ENCODE assay signal across 8 mouse cellular contexts in the genomic region with DNA sequence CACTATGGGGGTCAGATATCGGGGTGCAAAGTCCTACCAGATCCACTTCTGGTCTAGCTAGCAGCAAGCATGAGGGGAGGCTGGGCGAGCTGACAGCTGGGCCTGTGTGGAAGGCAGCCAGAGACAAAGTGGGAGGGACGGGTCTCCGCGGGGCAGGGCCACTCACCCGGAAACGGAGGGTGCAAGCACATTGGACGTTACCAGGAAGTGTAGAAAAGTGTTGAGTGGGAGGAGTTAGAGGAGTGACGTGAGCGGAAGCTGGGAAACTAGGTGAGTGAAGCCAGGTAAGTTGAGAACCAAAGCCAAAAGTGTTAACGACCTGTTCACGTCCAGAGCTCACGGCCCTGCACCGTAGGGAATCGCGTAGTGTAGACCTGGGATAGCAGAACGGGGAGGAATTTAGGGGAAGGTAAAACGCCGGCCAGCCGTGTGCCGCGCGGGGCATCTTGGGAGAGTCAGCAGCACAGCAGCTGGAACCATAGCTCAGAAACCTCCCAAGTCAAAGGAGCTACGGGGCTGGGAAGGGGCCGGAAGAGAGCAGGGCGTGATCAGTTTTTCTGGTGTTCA. TPM values are rescaled to one million over a fixed set of nuclear protein-coding genes. Genes with fewer than 3 reads are reported as not detected.
DNase-seq lines count a peak whose midpoint lies in the region; ATAC-seq and TF ChIP-seq lines count a peak whose summit lies in the region.

Gene Zfp51 (plus strand): TSS at position 237 of the 567 bp plus-strand sequence.

- no peak for TF ChIP-seq CTCF in Patski (IDR thresholded peaks at IDR 0.05)

- DNase-seq in Patski (ENCODE audit: low read depth, low spot score) = peak; percentile 42
- peak; percentile 87 to 88 for DNase-seq in cerebellum, postnatal 14 days
- peak; percentile 76 for DNase-seq in frontal cortex, postnatal 14 days (ENCODE audit: low spot score in 2 of 2)
- peak; percentile 66 to 67 for DNase-seq in layer of hippocampus, postnatal 25 days (ENCODE audit: extremely low spot score in 1 of 2, low spot score in 1 of 2)
- peak; percentile 97 for DNase-seq in lung, postnatal 25 days (ENCODE audit: low spot score)
- DNase-seq in retina, embryonic 14.5 days (ENCODE audit: low spot score) = peak; percentile 88
- peak; percentile 90 for DNase-seq in thymus, postnatal 4 days

- under 1% methylated on average over 26 of the region's 26 CpGs for WGBS in hindbrain, embryonic 13.5 days

- H3K4me3 ChIP-seq in hindbrain, embryonic 13.5 days = peak within 1 kb of the TSS; percentile 60

- in situ Hi-C loops in Patski (cut with MboI; ENCODE audit: low pct_unique_long_range_greater_than_20kb) = no loop called here

- H3K4me2 ChIP-seq in hindbrain, embryonic 13.5 days = peak within 1 kb of the TSS; percentile 54

- peak within 1 kb of the TSS; percentile 86 for H3K27ac ChIP-seq in hindbrain, embryonic 13.5 days

- CTCF ChIA-PET in Patski (lab: Charles Lee) = interaction anchor here (0.9 to 3.9 kb wide), 11 partner anchors 12 to 85 kb away, joined by 3 to 25 read pairs (median 9); partner anchors contain the start of genes Zfp52 and Zfp54

- H3K9ac ChIP-seq in hindbrain, embryonic 13.5 days = peak within 1 kb of the TSS; percentile 69

- H3K9me3 ChIP-seq in hindbrain, embryonic 13.5 days = no peaks in the 10 kb centered on the region

- peaks cover 5% of the 10 kb centered on the region; the same call in 1 of the 2 replicates for H3K36me3 ChIP-seq in hindbrain, embryonic 13.5 days

- POLR2A ChIA-PET in Patski (lab: Charles Lee) = interaction anchor here (0.7 kb wide), 1 partner anchor 23 kb away, joined by 3 read pairs; no protein-coding TSS in a partner anchor

- peaks cover 9% of the 10 kb centered on the region for H3K4me1 ChIP-seq in hindbrain, embryonic 13.5 days (replicated peaks)

- ATAC-seq in Patski = peak; percentile 100
- ATAC-seq in hindbrain, embryonic 13.5 days (ENCODE audit: low FRiP score) = peak; percentile 100

- peaks cover 6% of the 10 kb centered on the region for H3K27me3 ChIP-seq in Patski
- peaks cover 5% of the 10 kb centered on the region for H3K27me3 ChIP-seq in hindbrain, embryonic 13.5 days

RNA-seq across cellular contexts. Expression of gene Zfp51, which starts in this region (rescaled TPM):
- 12.0 TPM for polyA plus RNA-seq in Patski (2021)
- 13.0 and 15.1 TPM in 2 replicates for polyA plus RNA-seq in hindbrain, embryonic 13.5 days (2015; fragmentation: Nextera tagmentation; extraction: Ambion mirVana)
- total RNA-seq in layer of hippocampus, postnatal 25 days (2021) = 1 to 10 TPM; 3.5 to 3.9 TPM

Comparison
In these comparisons a context has a peak if more than half of its experiments do, and no peak if none do; other contexts are left out.
1. Peak in every context shown above with its lines: DNase-seq, ATAC-seq, H3K4me3 ChIP-seq and H3K27ac ChIP-seq.
2. DNase-seq: peak in every context shown above with its lines; median percentile 97 in lung, postnatal 25 days; 90 in thymus, postnatal 4 days; 88 in retina, embryonic 14.5 days; 88 in cerebellum, postnatal 14 days; 76 in frontal cortex, postnatal 14 days; 66 in layer of hippocampus, postnatal 25 days; 42 in Patski.